Mouse (Mus musculus): ENCODE data around the gene Ccr7.

Ccr7 gene

GRCm38 (mm10) chr11:99113111-99113510 is 41.8 kb downstream of the Ccr7 start:
- DNase-seq: peak; percentile 90

- DNase-seq: no peak
Observed at GRCm38 (mm10) chr11:99112700-99113099, 42.2 kb downstream of the Ccr7 start.

GRCm38 (mm10) chr11:99111631-99112030 is 43.2 kb downstream of the Ccr7 start:
- no peak for DNase-seq

- DNase-seq: peak; percentile 44
Observed at GRCm38 (mm10) chr11:99111155-99111554, 43.7 kb downstream of the Ccr7 start.

- no peak for DNase-seq
Observed at GRCm38 (mm10) chr11:99110370-99111110, 44.3 kb downstream of the Ccr7 start.

- no peak for DNase-seq
Observed at GRCm38 (mm10) chr11:99108296-99108695, 46.6 kb downstream of the Ccr7 start.

GRCm38 (mm10) chr11:99105981-99106726 is 48.7 kb downstream of the Ccr7 start:
- DNase-seq: no peak

- DNase-seq: no peak
Observed at GRCm38 (mm10) chr11:99104609-99105410, 50.1 kb downstream of the Ccr7 start.

GRCm38 (mm10) chr11:99102575-99103270 is 52.2 kb downstream of the Ccr7 start:
- no peak for DNase-seq

- DNase-seq: no peak
Observed at GRCm38 (mm10) chr11:99101693-99102092, 53.2 kb downstream of the Ccr7 start.

GRCm38 (mm10) chr11:99100215-99100614 is 54.7 kb downstream of the Ccr7 start:
- DNase-seq: no peak

GRCm38 (mm10) chr11:99099516-99099915 is 55.4 kb downstream of the Ccr7 start:
- no peak for DNase-seq

- no peak for DNase-seq
Observed at GRCm38 (mm10) chr11:99098924-99099323, 56.0 kb downstream of the Ccr7 start.

GRCm38 (mm10) chr11:99096996-99097774 is 57.7 kb downstream of the Ccr7 start:
- no peak for DNase-seq

GRCm38 (mm10) chr11:99096417-99096816 is 58.5 kb downstream of the Ccr7 start:
- DNase-seq: no peak

GRCm38 (mm10) chr11:99095759-99096158 is 59.1 kb downstream of the Ccr7 start:
- no peak for DNase-seq

GRCm38 (mm10) chr11:99094911-99095676 is 59.8 kb downstream of the Ccr7 start:
- no peak for DNase-seq
